Mouse (Mus musculus) heart, embryonic 10.5 days (tissue): ENCODE results near the gene Ubl3. TPM values are rescaled to one million over a fixed set of nuclear protein-coding genes. Genes with fewer than 3 reads are reported as not detected.

Experiments
- DNase-seq: peaks from one replicate; pipeline ENCODE4 v3.0.0-alpha.2; 2017; ENCODE audit warnings: low spot score
- H3K27ac ChIP-seq: fragments of 300-500 bp; sonication (generic); 2 replicates; pipeline ENCODE4 v1.5.1; 2016; ENCODE audit warnings: mild to moderate bottlenecking
- H3K27me3 ChIP-seq: fragments of 300-500 bp; sonication (generic); 2 replicates; pipeline ENCODE4 v1.6.1; 2016; ENCODE audit warnings: mild to moderate bottlenecking; ENCODE audit not compliant: poor library complexity, insufficient read depth, severe bottlenecking
- H3K36me3 ChIP-seq: fragments of 300-500 bp; sonication (generic); 2 replicates; pipeline ENCODE4 v1.6.1; 2016; ENCODE audit warnings: mild to moderate bottlenecking, moderate library complexity
- H3K4me1 ChIP-seq: fragments of 300-500 bp; sonication (generic); 2 replicates; pipeline ENCODE4 v1.6.1; 2016; ENCODE audit warnings: mild to moderate bottlenecking
- H3K4me3 ChIP-seq: fragments of 300-500 bp; sonication (generic); 2 replicates; pipeline ENCODE4 v1.5.1; 2016; ENCODE audit warnings: mild to moderate bottlenecking, moderate library complexity
- H3K9me3 ChIP-seq: fragments of 300-500 bp; sonication (generic); 2 replicates; pipeline ENCODE4 v1.6.1; 2016; ENCODE audit warnings: mild to moderate bottlenecking, moderate library complexity
- WGBS: fragments of 180-500 bp; shearing (Covaris S2); methylation state at CpG from one replicate; pipeline ENCODE4 v1.1.7; 2016; 5-methylcytosine and 5-hydroxymethylcytosine counted together
- polyA plus RNA-seq: library from polyadenylated mRNA; unstranded; fragments of >200 nt; fragmentation: Nextera tagmentation; extraction: Ambion mirVana; gene quantifications from 2 replicates; pipeline ENCODE4 v1.2.1, GENCODE M21; 2016

The Ubl3 gene
- polyA plus RNA-seq = 55.0 and 59.9 TPM in 2 replicates

- under 1% methylated on average over 92 of the region's 95 CpGs for WGBS
- Histone ChIP-seq H3K27ac (peak within 1 kb of the TSS; percentile 98), H3K27me3 (no peaks in the 10 kb centered on the region), H3K4me3 (peak within 1 kb of the TSS; percentile 82), H3K4me1 (peaks cover 61% of the 10 kb centered on the region), H3K36me3 (no peaks in the 10 kb centered on the region), H3K9me3 (no peaks in the 10 kb centered on the region)
- DNase-seq = peak; percentile 99
These were observed at the start of gene Ubl3 for GRCm38 (mm10) chr5:148552187-148553071. Gene Ubl3 (minus strand): TSS chr5:148552789.

GRCm38 (mm10) chr5:148598376-148598775, 45.8 kb upstream of the Ubl3 start:
- no peaks in the 10 kb centered on the region for H3K27me3 ChIP-seq
- no peaks in the 10 kb centered on the region; the same call in 1 of the 2 replicates for H3K9me3 ChIP-seq
- no peak overlapping the region for H3K4me3 ChIP-seq
- H3K27ac ChIP-seq = no peak overlapping the region
- no peaks in the 10 kb centered on the region; the same call in 1 of the 2 replicates for H3K4me1 ChIP-seq
- DNase-seq = no peak
- WGBS = 68% methylated on average over 9 of the region's 9 CpGs
- H3K36me3 ChIP-seq = no peaks in the 10 kb centered on the region

- Histone ChIP-seq H3K36me3 (no peaks in the 10 kb centered on the region), H3K9me3 (no peaks in the 10 kb centered on the region), H3K4me3 (no peak overlapping the region), H3K27me3 (no peaks in the 10 kb centered on the region), H3K4me1 (peaks cover 6% of the 10 kb centered on the region; the same call in 1 of the 2 replicates), H3K27ac (no peak overlapping the region)
- 84% methylated on average over 15 of the region's 15 CpGs for WGBS
- no peak for DNase-seq
These were observed 43.6 kb upstream of the Ubl3 start for GRCm38 (mm10) chr5:148596086-148596753.

GRCm38 (mm10) chr5:148595459-148595751, 42.8 kb upstream of the Ubl3 start:
- Histone ChIP-seq H3K36me3 (no peaks in the 10 kb centered on the region), H3K4me3 (no peak overlapping the region), H3K9me3 (no peaks in the 10 kb centered on the region), H3K4me1 (peaks cover 6% of the 10 kb centered on the region; the same call in 1 of the 2 replicates), H3K27me3 (no peaks in the 10 kb centered on the region), H3K27ac (no peak overlapping the region)
- 82% methylated on average over 1 of the region's 1 CpGs for WGBS
- DNase-seq = no peak

- WGBS = 85% methylated on average over 3 of the region's 3 CpGs
- H3K27ac ChIP-seq = no peak overlapping the region
- H3K27me3 ChIP-seq = no peaks in the 10 kb centered on the region
- no peak overlapping the region for H3K4me3 ChIP-seq
- H3K4me1 ChIP-seq = peaks cover 6% of the 10 kb centered on the region; the same call in 1 of the 2 replicates
- H3K9me3 ChIP-seq = no peaks in the 10 kb centered on the region
- DNase-seq = no peak
- no peaks in the 10 kb centered on the region for H3K36me3 ChIP-seq
These were observed 42.3 kb upstream of the Ubl3 start for GRCm38 (mm10) chr5:148594693-148595458.

GRCm38 (mm10) chr5:148593607-148594006, 41.0 kb upstream of the Ubl3 start:
- Histone ChIP-seq H3K36me3 (no peaks in the 10 kb centered on the region), H3K27ac (no peak overlapping the region), H3K4me3 (no peak overlapping the region), H3K4me1 (peaks cover 6% of the 10 kb centered on the region; the same call in 1 of the 2 replicates), H3K27me3 (no peaks in the 10 kb centered on the region), H3K9me3 (no peaks in the 10 kb centered on the region)
- no peak for DNase-seq
- WGBS = 50% methylated on average over 4 of the region's 4 CpGs

GRCm38 (mm10) chr5:148591448-148591862, 38.9 kb upstream of the Ubl3 start:
- DNase-seq = no peak
- Histone ChIP-seq H3K4me1 (peaks cover 6% of the 10 kb centered on the region; the same call in 1 of the 2 replicates), H3K36me3 (no peaks in the 10 kb centered on the region), H3K27ac (no peak overlapping the region), H3K4me3 (no peak overlapping the region), H3K9me3 (no peaks in the 10 kb centered on the region), H3K27me3 (no peaks in the 10 kb centered on the region)
- 52% methylated on average over 7 of the region's 7 CpGs for WGBS

- H3K9me3 ChIP-seq = no peaks in the 10 kb centered on the region
- H3K4me3 ChIP-seq = no peak overlapping the region
- no peaks in the 10 kb centered on the region for H3K27me3 ChIP-seq
- no peak overlapping the region for H3K27ac ChIP-seq
- no peaks in the 10 kb centered on the region for H3K36me3 ChIP-seq
- peaks cover 6% of the 10 kb centered on the region; the same call in 1 of the 2 replicates for H3K4me1 ChIP-seq
- no peak for DNase-seq
- WGBS = 71% methylated on average over 19 of the region's 20 CpGs
These were observed 38.2 kb upstream of the Ubl3 start for GRCm38 (mm10) chr5:148590603-148591447.

- peaks cover 6% of the 10 kb centered on the region; the same call in 1 of the 2 replicates for H3K4me1 ChIP-seq
- no peaks in the 10 kb centered on the region for H3K27me3 ChIP-seq
- H3K27ac ChIP-seq = no peak overlapping the region
- H3K4me3 ChIP-seq = no peak overlapping the region
- DNase-seq = no peak
- 87% methylated on average over 3 of the region's 3 CpGs for WGBS
- no peaks in the 10 kb centered on the region for H3K9me3 ChIP-seq
- H3K36me3 ChIP-seq = no peaks in the 10 kb centered on the region
These were observed 36.4 kb upstream of the Ubl3 start for GRCm38 (mm10) chr5:148588987-148589386.

GRCm38 (mm10) chr5:148588142-148588650, 35.6 kb upstream of the Ubl3 start:
- no peak for DNase-seq
- Histone ChIP-seq H3K4me1 (peaks cover 6% of the 10 kb centered on the region; the same call in 1 of the 2 replicates), H3K36me3 (no peaks in the 10 kb centered on the region), H3K27me3 (no peaks in the 10 kb centered on the region), H3K9me3 (no peaks in the 10 kb centered on the region), H3K27ac (no peak overlapping the region), H3K4me3 (no peak overlapping the region)
- WGBS = 65% methylated on average over 6 of the region's 6 CpGs

- H3K27me3 ChIP-seq = no peaks in the 10 kb centered on the region
- H3K4me1 ChIP-seq = 0 out of 2 replicates have a peak, but pooled peaks cover 4% of the 10 kb centered on the region
- no peak overlapping the region for H3K27ac ChIP-seq
- 86% methylated on average over 13 of the region's 13 CpGs for WGBS
- no peaks in the 10 kb centered on the region for H3K9me3 ChIP-seq
- H3K36me3 ChIP-seq = no peaks in the 10 kb centered on the region
- no peak overlapping the region for H3K4me3 ChIP-seq
- DNase-seq = no peak
These were observed 27.9 kb upstream of the Ubl3 start for GRCm38 (mm10) chr5:148580388-148580985.
